Mouse (Mus musculus) heart, adult 2 months (tissue): ENCODE measurements around the gene Capn3. TPM values are rescaled to one million over a fixed set of nuclear protein-coding genes. Genes with fewer than 3 reads are reported as not detected.
A peak's percentile ranks its signal among the peaks of the same experiment; 100 is the strongest.

Experiments
- DNase-seq, 2 experiments: peaks; one replicate each; pipeline ENCODE4 v3.0.0; 2021
- H3K27ac ChIP-seq: fragments of 200-600 bp; 2 replicates; pipeline ENCODE4 v1.8.1; 2022
- H3K27me3 ChIP-seq: fragments of 200-500 bp; 2 replicates; pipeline ENCODE4 v1.6.1; 2012; ENCODE audit warnings: mild to moderate bottlenecking, low read length, inconsistent platforms, mixed read lengths; ENCODE audit not compliant: control insufficient read depth, insufficient read depth
- H3K36me3 ChIP-seq: fragments of 200-500 bp; 2 replicates; pipeline ENCODE4 v1.6.1; 2012; ENCODE audit warnings: low read length, inconsistent platforms; ENCODE audit not compliant: control insufficient read depth, insufficient read depth
- H3K4me1 ChIP-seq: fragments of 200-500 bp; 2 replicates; pipeline ENCODE4 v1.6.1; 2011; ENCODE audit warnings: low read length; ENCODE audit not compliant: control insufficient read depth, insufficient read depth
- H3K4me3 ChIP-seq: fragments of 200-600 bp; 2 replicates; pipeline ENCODE4 v1.8.1; 2022
- H3K79me2 ChIP-seq: fragments of 200-500 bp; replicated peaks from 2 replicates; pipeline ENCODE4 v1.6.1; 2012; ENCODE audit warnings: mild to moderate bottlenecking, inconsistent platforms, low read length, moderate library complexity, mixed read lengths; ENCODE audit not compliant: control insufficient read depth, insufficient read depth
- H3K9ac ChIP-seq: fragments of 200-500 bp; 2 replicates; pipeline ENCODE4 v1.6.1; 2012; ENCODE audit warnings: low read depth, mild to moderate bottlenecking, control low read depth, inconsistent platforms, low read length, mixed read lengths
- CTCF ChIP-seq: fragments of 200-600 bp; IDR thresholded peaks from 2 replicates; pipeline ENCODE4 v1.8.1; 2022; ENCODE audit warnings: antibody characterized with exemption, mild to moderate bottlenecking, moderate library complexity
- EP300 ChIP-seq: fragments of 200-500 bp; IDR thresholded peaks from 2 replicates; pipeline ENCODE4 v1.6.1; 2011; ENCODE audit warnings: low read depth, low read length, control low read depth; ENCODE audit not compliant: insufficient read depth
- POLR2A ChIP-seq: fragments of 200-500 bp; IDR thresholded peaks from 2 replicates; pipeline ENCODE4 v1.6.1; 2011; ENCODE audit warnings: mild to moderate bottlenecking, low read depth, low read length, control low read depth; ENCODE audit not compliant: insufficient read depth
- WGBS: fragments of 180-500 bp; shearing (Covaris S2); methylation state at CpG from one replicate; pipeline ENCODE4 v1.1.7; 2018; 5-methylcytosine and 5-hydroxymethylcytosine counted together
- intact Hi-C: fragments of 180-260 bp; cut with DNase I; formaldehyde crosslinking; loops from one replicate; pipeline ENCODE4 v1.15.1; 2025
- polyA plus RNA-seq: library from polyadenylated mRNA; depleted of rRNA; stranded (reverse); fragments of >200 nt; gene quantifications from 2 replicates; pipeline ENCODE4 v1.2.3, GENCODE M21; 2012
- total RNA-seq, 2 experiments: library from RNA; stranded (reverse); gene quantifications; 2 replicates each; pipeline ENCODE4 v1.2.3; 2021

Capn3 gene
- total and polyA plus RNA-seq, 3 experiments = 1.5 to 2.6 (median 1.9) TPM

- 78% methylated on average over 6 of the region's 6 CpGs for WGBS
- Histone ChIP-seq H3K79me2 (no peaks in the 10 kb centered on the region), H3K4me3 (no peak overlapping the region), H3K27ac (no peak overlapping the region), H3K36me3 (no peaks in the 10 kb centered on the region), H3K9ac (no peak overlapping the region), H3K27me3 (no peaks in the 10 kb centered on the region), H3K4me1 (no peaks in the 10 kb centered on the region)
- DNase-seq = no peak
- intact Hi-C loops = no loop called here
- no peak for TF ChIP-seq POLR2A
- TF ChIP-seq CTCF = no peak
- TF ChIP-seq EP300 = no peak
Measured at GRCm38 (mm10) chr2:120503094-120503493, 47.3 kb downstream of the Capn3 start.

GRCm38 (mm10) chr2:120503992-120504391, 48.2 kb downstream of the Capn3 start:
- H3K79me2 ChIP-seq = no peaks in the 10 kb centered on the region
- no peak for DNase-seq
- TF ChIP-seq CTCF (no peak), EP300 (no peak), POLR2A (no peak)
- H3K36me3 ChIP-seq = no peaks in the 10 kb centered on the region
- no peak overlapping the region for H3K9ac ChIP-seq
- no peaks in the 10 kb centered on the region for H3K4me1 ChIP-seq
- WGBS = 83% methylated on average over 5 of the region's 5 CpGs
- H3K4me3 ChIP-seq = no peak overlapping the region
- no peak overlapping the region for H3K27ac ChIP-seq
- intact Hi-C loops = no loop called here
- no peaks in the 10 kb centered on the region for H3K27me3 ChIP-seq

DNA sequence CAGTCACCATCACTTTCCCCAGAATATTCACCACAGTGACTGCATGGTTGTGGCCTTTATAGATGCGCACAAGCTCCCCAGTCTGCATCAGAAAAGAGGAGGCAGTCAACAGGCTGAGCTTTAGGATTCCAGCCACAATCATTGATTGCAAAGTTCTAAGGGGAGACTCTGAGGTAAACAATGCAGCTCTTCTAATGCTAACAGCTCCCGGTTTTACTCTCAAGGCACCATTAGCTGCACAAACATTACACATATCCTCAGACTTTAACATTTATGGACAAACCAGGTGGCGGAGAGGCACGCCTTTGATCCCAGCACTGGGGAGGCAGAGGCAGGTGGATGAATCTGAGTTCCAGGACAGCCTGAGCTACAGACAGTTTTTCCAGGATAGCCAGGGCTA, 58.4 kb downstream of the Capn3 start:
- intact Hi-C loops = no loop called here
- no peaks in the 10 kb centered on the region for H3K27me3 ChIP-seq
- TF ChIP-seq CTCF (no peak), POLR2A (no peak), EP300 (no peak)
- peaks cover 8% of the 10 kb centered on the region; the same call in 1 of the 2 replicates for H3K36me3 ChIP-seq
- no peak for DNase-seq
- no peak overlapping the region for H3K9ac ChIP-seq
- no peak overlapping the region for H3K27ac ChIP-seq
- H3K4me3 ChIP-seq = no peak overlapping the region
- H3K79me2 ChIP-seq = no peaks in the 10 kb centered on the region
- 98% methylated on average over 4 of the region's 4 CpGs for WGBS
- no peaks in the 10 kb centered on the region for H3K4me1 ChIP-seq

DNA sequence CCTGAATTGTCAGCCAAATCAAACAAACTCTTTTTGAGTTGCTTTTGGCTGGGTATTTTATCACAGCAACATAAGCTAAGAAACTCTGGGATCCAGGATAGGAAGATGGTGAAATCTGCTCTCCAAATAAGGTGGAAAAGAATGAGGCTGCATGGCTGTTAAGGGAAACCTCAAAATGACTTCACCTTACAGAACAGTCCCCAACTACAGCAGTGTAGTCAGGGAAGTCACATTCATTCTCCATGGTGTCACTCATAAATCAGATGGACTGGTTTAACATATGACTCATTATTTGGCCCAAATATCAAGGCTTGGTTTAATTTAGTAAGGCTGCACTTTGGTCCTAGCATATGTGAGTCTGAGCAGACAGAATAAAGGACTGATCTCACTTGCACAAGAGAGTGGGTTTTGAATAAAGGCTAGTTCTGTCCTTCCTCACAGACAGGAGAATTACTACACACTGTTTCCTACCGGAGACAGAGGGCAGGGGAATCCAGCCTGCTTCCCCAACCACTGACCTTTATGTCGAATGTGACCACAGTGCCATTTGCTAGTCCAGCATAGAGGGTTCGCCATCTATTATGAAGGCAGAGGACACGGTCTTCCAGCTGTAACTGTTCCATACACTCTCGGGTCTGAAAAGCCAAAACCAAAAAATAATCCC, 62.9 kb downstream of the Capn3 start:
- H3K79me2 ChIP-seq = no peaks in the 10 kb centered on the region
- TF ChIP-seq EP300 (no peak), CTCF (no peak), POLR2A (no peak)
- H3K27ac ChIP-seq = no peak overlapping the region
- H3K27me3 ChIP-seq = no peaks in the 10 kb centered on the region
- no peaks in the 10 kb centered on the region for H3K4me1 ChIP-seq
- H3K9ac ChIP-seq = no peak overlapping the region
- peaks cover 7% of the 10 kb centered on the region; the same call in 1 of the 2 replicates for H3K36me3 ChIP-seq
- no peak for DNase-seq
- 79% methylated on average over 5 of the region's 5 CpGs for WGBS
- no peak overlapping the region for H3K4me3 ChIP-seq
- intact Hi-C loops = no loop called here

DNA sequence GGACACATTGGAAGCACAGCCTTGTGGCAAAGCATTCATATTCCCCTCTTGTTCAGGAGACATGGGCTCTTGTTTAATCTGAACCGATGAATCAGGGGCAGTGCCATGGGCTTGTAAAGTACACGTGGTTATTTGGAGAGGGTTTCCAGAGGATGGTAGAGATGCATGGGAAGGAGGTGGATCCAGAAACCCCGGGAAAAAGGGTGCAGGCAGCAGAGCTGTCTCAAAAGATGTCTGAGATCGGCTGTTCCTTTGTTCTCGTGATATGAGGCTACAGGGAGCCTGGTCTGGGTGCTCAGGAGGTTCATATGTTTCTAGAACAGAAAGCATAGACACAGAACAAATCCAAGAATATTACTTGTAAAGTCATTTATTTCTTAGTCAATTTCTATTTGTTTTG, 71.0 kb downstream of the Capn3 start:
- no peak overlapping the region for H3K27ac ChIP-seq
- peaks cover 4% of the 10 kb centered on the region for H3K4me1 ChIP-seq
- H3K4me3 ChIP-seq = no peak overlapping the region
- WGBS = 83% methylated on average over 5 of the region's 5 CpGs
- intact Hi-C loops = no loop called here
- TF ChIP-seq EP300 = no peak
- no peak for TF ChIP-seq CTCF
- TF ChIP-seq POLR2A = no peak
- DNase-seq = no peak
- H3K79me2 ChIP-seq = no peaks in the 10 kb centered on the region
- no peaks in the 10 kb centered on the region for H3K27me3 ChIP-seq
- H3K9ac ChIP-seq = no peak overlapping the region
- peaks cover 12% of the 10 kb centered on the region for H3K36me3 ChIP-seq

GRCm38 (mm10) chr2:120529531-120529930, 73.7 kb downstream of the Capn3 start:
- TF ChIP-seq CTCF = peak; percentile 38
- TF ChIP-seq EP300 = no peak
- TF ChIP-seq POLR2A = no peak
- Histone ChIP-seq H3K27ac (no peak overlapping the region), H3K27me3 (no peaks in the 10 kb centered on the region), H3K4me3 (no peak overlapping the region), H3K36me3 (peaks cover 18% of the 10 kb centered on the region), H3K4me1 (peaks cover 6% of the 10 kb centered on the region), H3K9ac (no peak overlapping the region), H3K79me2 (no peaks in the 10 kb centered on the region)
- intact Hi-C loops = no loop called here
- DNase-seq = no peak
